Mouse (Mus musculus) embryo, embryonic 10 days (tissue): ENCODE measurements around the gene Avpr1b.

ENCODE experiments used
- DNase-seq: peaks from one replicate; pipeline ENCODE4 v3.0.0-alpha.2; 2015; ENCODE audit warnings: low spot score

Gene Avpr1b

GRCm38 (mm10) chr1:131598905-131599304, at the start of gene Avpr1b:
TSS of gene Avpr1b (plus strand) at chr1:131599239.
- DNase-seq: peak; percentile 10

- no peak for DNase-seq
Measured at GRCm38 (mm10) chr1:131551956-131552355, 47.1 kb upstream of the Avpr1b start.

- no peak for DNase-seq
Measured at GRCm38 (mm10) chr1:131553428-131553827, 45.6 kb upstream of the Avpr1b start.

GRCm38 (mm10) chr1:131555042-131555812, 43.8 kb upstream of the Avpr1b start:
- DNase-seq: peak; percentile 92

- DNase-seq: no peak
Measured at GRCm38 (mm10) chr1:131560500-131560899, 38.5 kb upstream of the Avpr1b start.

GRCm38 (mm10) chr1:131562081-131562480, 37.0 kb upstream of the Avpr1b start:
- no peak for DNase-seq

GRCm38 (mm10) chr1:131566056-131566455, 33.0 kb upstream of the Avpr1b start:
- peak; percentile 42 for DNase-seq

GRCm38 (mm10) chr1:131569721-131570120, 29.3 kb upstream of the Avpr1b start:
- no peak for DNase-seq

GRCm38 (mm10) chr1:131570391-131570790, 28.6 kb upstream of the Avpr1b start:
- DNase-seq: no peak

GRCm38 (mm10) chr1:131573721-131574120, 25.3 kb upstream of the Avpr1b start:
- peak; percentile 64 for DNase-seq

GRCm38 (mm10) chr1:131578943-131579680, 19.9 kb upstream of the Avpr1b start:
- no peak for DNase-seq

GRCm38 (mm10) chr1:131580389-131580788, 18.6 kb upstream of the Avpr1b start:
- no peak for DNase-seq

- DNase-seq: no peak
Measured at GRCm38 (mm10) chr1:131583598-131583997, 15.4 kb upstream of the Avpr1b start.

GRCm38 (mm10) chr1:131586836-131587235, 12.2 kb upstream of the Avpr1b start:
- no peak for DNase-seq

- no peak for DNase-seq
Measured at GRCm38 (mm10) chr1:131600314-131600713, 1.3 kb downstream of the Avpr1b start.

- DNase-seq: no peak
Measured at GRCm38 (mm10) chr1:131606719-131607118, 7.7 kb downstream of the Avpr1b start.

GRCm38 (mm10) chr1:131612556-131613155, 13.6 kb downstream of the Avpr1b start:
- peak; percentile 16 for DNase-seq

- DNase-seq: peak; percentile 85
Measured at GRCm38 (mm10) chr1:131613361-131614133, 14.5 kb downstream of the Avpr1b start.

GRCm38 (mm10) chr1:131614641-131615040, 15.6 kb downstream of the Avpr1b start:
- DNase-seq: no peak

- DNase-seq: no peak
Measured at GRCm38 (mm10) chr1:131616131-131616530, 17.1 kb downstream of the Avpr1b start.

GRCm38 (mm10) chr1:131616546-131617220, 17.6 kb downstream of the Avpr1b start:
- no peak for DNase-seq
